Mouse (Mus musculus) bone marrow, adult 2 months (tissue): ENCODE results near the gene Gm13271. TPM values are rescaled to one million over a fixed set of nuclear protein-coding genes. Genes with fewer than 3 reads are reported as not detected.
"Not testable (repeated sequence)": the region's sequence is repeated elsewhere in the genome, so short reads cannot be mapped to it uniquely, and the experiment has no call there.

Experiments
- H3K27ac ChIP-seq: fragments of 200-500 bp; 2 replicates; pipeline ENCODE4 v1.5.1; 2012; ENCODE audit warnings: low read depth, mild to moderate bottlenecking, control low read depth, inconsistent platforms, low read length; ENCODE audit not compliant: control insufficient read depth, poor library complexity, insufficient read depth
- H3K4me1 ChIP-seq: fragments of 200-500 bp; 2 replicates; pipeline ENCODE4 v1.6.1; 2011; ENCODE audit warnings: low read length; ENCODE audit not compliant: control insufficient read depth, insufficient read depth
- H3K4me3 ChIP-seq: fragments of 200-500 bp; replicated peaks from 2 replicates; pipeline ENCODE3; 2011; ENCODE audit warnings: mild to moderate bottlenecking, low read depth, low read length, control low read depth; ENCODE audit not compliant: control insufficient read depth
- CTCF ChIP-seq: fragments of 200-500 bp; IDR thresholded peaks from 2 replicates; pipeline ENCODE4 v1.5.1; 2011; ENCODE audit warnings: low read length, control low read depth; ENCODE audit not compliant: control insufficient read depth, insufficient read depth
- POLR2A ChIP-seq: fragments of 200-500 bp; IDR thresholded peaks from 2 replicates; pipeline ENCODE4 v1.6.1; 2011; ENCODE audit warnings: low read depth, mild to moderate bottlenecking, control low read depth, low read length, borderline replicate concordance; ENCODE audit not compliant: control insufficient read depth
- WGBS: fragments of 180-500 bp; shearing (Covaris S2); methylation state at CpG from one replicate; pipeline ENCODE4 v1.1.7; 2018; 5-methylcytosine and 5-hydroxymethylcytosine counted together
- polyA plus RNA-seq: library from polyadenylated mRNA; stranded (reverse); fragments of >200 nt; gene quantifications from 2 replicates; pipeline ENCODE4 v1.2.4, GENCODE M21; 2011; ENCODE audit warnings: low replicate concordance; ENCODE audit not compliant: missing spikeins, insufficient read depth, insufficient read length

Gene Gm13271
- polyA plus RNA-seq, result not detected in 2 replicates

DNA sequence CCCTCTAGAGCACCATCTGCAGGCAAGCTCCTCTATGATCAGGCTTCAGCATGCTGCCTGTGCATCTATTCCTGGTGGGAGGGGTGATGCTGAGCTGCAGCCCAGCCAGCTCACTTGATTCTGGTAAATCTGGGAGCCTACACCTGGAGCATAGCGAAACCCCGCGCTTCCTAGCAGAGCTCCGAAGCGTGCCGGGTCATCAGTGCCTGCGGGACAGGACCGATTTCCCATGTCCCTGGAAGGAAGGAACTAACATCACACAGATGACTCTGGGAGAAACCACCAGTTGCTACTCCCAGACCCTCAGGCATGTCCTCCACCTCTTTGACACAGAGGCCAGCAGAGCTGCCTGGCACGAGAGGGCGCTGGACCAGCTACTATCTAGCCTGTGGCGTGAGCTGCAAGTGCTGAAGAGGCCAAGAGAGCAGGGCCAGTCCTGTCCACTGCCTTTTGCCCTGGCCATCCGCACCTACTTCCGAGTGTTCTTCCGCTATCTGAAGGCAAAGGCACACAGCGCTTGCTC, at the start of gene Gm13271:
Gene Gm13271, plus strand, starts transcription at position 51 of the 523 bp plus-strand sequence.
- H3K4me1 ChIP-seq, H3K4me3 ChIP-seq, H3K27ac ChIP-seq: not testable (repeated sequence)
- 92% methylated on average over 15 of the region's 15 CpGs for WGBS

DNA sequence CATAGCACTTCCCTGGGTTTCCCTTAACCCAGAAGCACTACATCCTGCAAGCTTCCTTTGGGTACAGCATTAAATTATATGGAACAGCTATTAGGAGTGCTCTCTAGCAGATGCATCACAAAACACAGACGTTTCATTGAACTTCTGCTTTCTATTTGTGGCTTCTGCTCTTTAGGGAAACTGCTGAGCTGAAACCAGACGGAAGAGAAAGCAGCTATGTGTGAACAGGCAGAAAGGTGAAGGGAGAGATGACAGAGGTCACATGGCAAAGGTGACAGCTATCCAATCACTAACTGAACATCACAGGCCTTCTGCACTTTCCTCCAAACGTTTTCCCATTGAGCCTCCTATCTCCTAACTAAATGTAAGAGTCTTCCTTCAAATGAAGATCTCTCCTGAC, 48.7 kb upstream of the Gm13271 start:
- no peak for TF ChIP-seq CTCF
- no peak for TF ChIP-seq POLR2A
- no peak overlapping the region for H3K27ac ChIP-seq
- 1% methylated on average over 3 of the region's 3 CpGs for WGBS
- peaks cover 1% of the 10 kb centered on the region; the same call in 1 of the 2 replicates for H3K4me1 ChIP-seq
- no peak overlapping the region for H3K4me3 ChIP-seq

DNA sequence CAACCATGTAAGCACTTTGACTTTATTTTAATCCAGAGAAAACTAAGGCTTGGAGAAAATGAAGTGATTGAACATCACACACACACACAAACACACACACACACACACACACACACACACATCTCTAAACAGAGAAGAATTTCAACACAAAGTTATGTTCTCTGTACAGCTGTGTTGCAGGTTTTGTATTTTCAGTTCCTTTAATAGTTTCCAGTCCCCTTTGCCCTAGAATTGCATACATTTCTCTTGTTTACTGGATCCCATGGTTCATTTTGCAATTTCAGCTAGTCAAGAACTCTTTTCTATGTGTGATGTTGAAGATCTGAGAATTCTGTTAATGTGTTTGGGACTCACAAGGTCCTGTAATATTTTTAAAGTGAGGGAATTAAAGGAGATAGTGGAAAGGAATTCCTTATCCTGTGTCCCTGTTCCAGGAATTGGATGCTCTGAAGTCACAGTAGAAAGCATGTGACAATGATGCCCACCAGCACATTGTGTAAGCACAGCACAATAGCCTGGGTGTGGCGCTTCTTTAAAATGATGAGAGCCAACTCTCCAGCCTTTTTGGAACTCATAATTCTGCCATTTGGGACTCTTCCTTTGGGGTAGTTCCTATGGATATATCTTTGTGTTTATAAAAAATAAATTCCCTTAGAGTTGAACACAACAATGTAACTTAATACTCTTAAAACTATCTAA, 47.4 kb upstream of the Gm13271 start:
- 77% methylated on average over 1 of the region's 1 CpGs for WGBS
- no peak overlapping the region for H3K4me3 ChIP-seq
- no peak overlapping the region for H3K27ac ChIP-seq
- TF ChIP-seq CTCF, result no peak
- TF ChIP-seq POLR2A, result no peak
- H3K4me1 ChIP-seq, result peaks cover 1% of the 10 kb centered on the region; the same call in 1 of the 2 replicates

DNA sequence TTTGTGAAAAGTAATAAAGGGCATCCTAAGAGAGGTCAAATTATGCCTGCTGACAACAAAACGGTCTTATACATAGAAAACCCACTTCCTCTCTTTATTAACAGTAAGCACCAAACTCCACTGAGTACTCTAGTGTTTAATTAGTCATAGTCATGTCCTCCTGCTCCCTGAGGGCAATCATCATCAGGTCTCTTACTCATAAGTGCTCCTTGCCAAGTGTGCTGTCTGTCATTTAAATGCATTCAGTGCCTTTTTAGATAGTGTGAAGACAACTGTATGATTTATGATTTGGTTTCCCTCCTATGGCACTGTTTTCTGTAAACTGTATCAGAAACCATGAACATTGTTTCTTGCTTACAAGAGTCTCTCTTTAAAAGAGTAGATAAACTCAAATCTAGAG, 40.4 kb upstream of the Gm13271 start:
- H3K4me3 ChIP-seq, result no peak overlapping the region
- H3K27ac ChIP-seq, result no peak overlapping the region
- no peak for TF ChIP-seq CTCF
- no peak for TF ChIP-seq POLR2A
- 14% methylated on average over 1 of the region's 1 CpGs for WGBS
- no peaks in the 10 kb centered on the region; the same call in 1 of the 2 replicates for H3K4me1 ChIP-seq

DNA sequence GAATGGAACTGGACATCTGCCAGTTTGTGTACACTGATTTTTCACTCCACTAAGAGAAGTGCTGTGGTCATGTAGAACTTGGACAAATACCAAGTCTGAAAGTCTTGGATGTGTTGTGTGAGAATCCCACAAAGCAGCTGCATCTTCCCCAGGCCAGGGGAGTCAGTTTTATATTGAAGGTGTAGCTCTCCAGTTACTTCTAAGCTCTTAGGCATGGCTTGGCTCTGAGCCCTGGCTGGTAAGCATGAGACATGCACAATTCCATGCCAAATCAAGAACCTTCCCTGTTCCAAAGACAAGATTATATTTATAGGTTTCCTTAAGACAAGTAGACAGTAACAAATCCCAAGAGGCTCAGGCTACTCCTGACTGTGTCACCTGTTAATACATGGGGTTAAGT, 39.6 kb upstream of the Gm13271 start:
- no peaks in the 10 kb centered on the region; the same call in 1 of the 2 replicates for H3K4me1 ChIP-seq
- H3K4me3 ChIP-seq, result no peak overlapping the region
- TF ChIP-seq CTCF, result no peak
- TF ChIP-seq POLR2A, result no peak
- H3K27ac ChIP-seq, result no peak overlapping the region

DNA sequence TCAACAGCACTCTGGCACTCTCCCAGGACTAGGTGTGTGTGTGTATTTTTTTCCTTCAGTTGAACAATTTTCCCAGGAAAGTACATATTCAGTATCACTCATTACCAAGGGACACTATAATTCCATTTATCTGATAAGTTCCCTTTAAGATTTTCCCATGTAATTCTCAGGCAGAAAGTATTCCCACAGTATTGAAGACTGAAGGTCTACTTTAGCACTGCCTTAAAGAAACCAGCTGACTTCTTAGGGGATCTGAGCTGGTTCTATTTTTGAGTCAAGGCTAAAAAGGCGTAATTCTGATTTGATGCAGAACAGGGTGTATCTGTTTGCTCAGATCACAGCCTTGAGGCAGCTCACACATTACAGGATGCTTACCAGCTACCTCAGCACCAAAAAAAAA, 36.0 kb upstream of the Gm13271 start:
- Histone ChIP-seq H3K4me1 (peaks cover 6% of the 10 kb centered on the region; the same call in 1 of the 2 replicates), H3K4me3 (no peak overlapping the region), H3K27ac (no peak overlapping the region)
- 29% methylated on average over 1 of the region's 1 CpGs for WGBS
- TF ChIP-seq CTCF (no peak), POLR2A (no peak)

DNA sequence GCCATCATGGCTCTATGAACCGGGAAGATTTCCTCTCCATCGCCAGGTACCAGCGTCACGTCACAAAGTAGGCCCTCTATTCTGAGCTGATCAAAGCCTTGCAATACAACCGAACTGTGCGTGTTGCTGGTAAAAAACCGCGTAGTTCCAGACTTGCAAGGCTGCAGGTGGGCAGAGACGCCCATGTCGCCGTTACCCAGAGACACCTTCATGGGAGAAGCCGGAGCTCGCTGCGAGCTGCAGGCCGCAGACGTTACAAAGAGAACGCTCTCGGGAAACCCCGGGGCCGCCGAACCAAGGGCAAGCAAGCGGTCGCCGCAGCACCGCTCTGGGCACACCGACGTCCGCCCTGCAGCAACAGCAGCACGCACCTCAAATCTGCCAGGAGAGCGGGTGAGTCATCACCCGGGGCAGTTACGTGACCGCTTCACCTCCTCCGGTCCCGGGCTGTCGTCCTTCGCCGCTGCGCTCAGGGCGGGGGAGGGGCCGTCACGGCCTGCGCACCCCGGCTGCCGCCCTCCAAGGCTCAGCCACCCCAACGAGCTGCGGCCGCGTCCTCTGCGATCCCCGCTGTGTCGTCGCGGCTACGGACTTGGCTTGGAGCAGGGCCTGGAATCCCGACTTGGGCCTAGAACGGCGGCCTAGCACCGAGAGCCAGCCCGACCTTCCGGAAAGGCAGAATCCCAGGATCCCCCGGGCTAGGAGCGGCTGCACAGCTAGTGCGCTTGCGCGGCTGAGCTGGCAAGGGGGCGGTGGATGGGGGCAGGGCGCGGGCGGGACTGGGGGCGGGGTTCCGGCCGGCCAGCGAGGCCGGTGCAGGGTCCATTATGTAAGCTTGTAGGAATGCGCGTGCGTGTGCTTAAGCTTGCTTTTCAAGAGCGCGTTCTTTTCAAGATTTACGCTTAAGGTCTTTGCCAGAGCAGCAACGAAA, 32.6 kb upstream of the Gm13271 start, which contains the start of the genes Gm26566 and Klhl9:
Gene Gm26566, plus strand, starts transcription at position 15 of the 931 bp plus-strand sequence.
Gene Klhl9, minus strand, starts transcription at position 675 of the 931 bp plus-strand sequence.
- TF ChIP-seq CTCF (no peak), POLR2A (peak; percentile 79)
- Histone ChIP-seq H3K4me1 (peaks cover 6% of the 10 kb centered on the region; the same call in 1 of the 2 replicates), H3K4me3 (peak within 1 kb of the TSS; percentile 99), H3K27ac (peak within 1 kb of the TSS; percentile 99)
- under 1% methylated on average over 82 of the region's 82 CpGs for WGBS

DNA sequence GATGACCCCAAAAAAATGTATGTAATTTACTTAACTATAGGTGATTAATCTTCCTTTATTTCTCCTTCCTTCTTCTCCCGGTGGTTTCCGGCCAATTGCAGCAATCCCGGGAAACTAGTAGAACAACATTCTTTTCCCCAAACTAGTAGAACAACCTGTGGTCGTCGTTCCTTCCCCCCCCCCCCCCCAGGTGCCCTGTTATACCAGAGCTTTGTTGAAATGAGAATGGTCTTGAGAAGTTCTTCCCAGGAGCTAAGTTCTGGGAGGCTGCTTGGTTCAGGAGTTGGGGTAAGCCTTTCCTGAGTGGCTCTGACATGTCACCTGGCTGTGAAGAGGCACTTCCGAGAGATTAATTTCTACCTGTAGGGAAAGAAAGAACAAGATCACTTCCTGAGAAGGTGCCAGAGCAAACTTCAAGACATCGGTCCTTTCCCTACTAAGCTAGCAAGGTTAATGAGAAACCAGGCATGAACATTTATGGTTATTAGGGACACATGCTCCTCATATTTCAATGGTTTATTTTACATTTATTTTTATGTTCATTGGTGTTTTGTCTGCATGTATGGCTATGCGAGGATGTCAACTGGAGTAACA, 31.1 kb upstream of the Gm13271 start:
- Histone ChIP-seq H3K27ac (no peak overlapping the region), H3K4me3 (no peak overlapping the region), H3K4me1 (peaks cover 6% of the 10 kb centered on the region; the same call in 1 of the 2 replicates)
- 66% methylated on average over 8 of the region's 8 CpGs for WGBS
- TF ChIP-seq CTCF, result no peak
- TF ChIP-seq POLR2A, result no peak
